Mouse (Mus musculus): ENCODE results near the gene Slc4a11. TPM values are rescaled to one million over a fixed set of nuclear protein-coding genes. Genes with fewer than 3 reads are reported as not detected.
A peak's percentile ranks its signal among the peaks of the same experiment; 100 is the strongest.
"Not testable (repeated sequence)": the region's sequence is repeated elsewhere in the genome, so short reads cannot be mapped to it uniquely, and the experiment has no call there.

The Slc4a11 gene
- polyA plus RNA-seq, 1 experiment = 1.9 TPM

- DNase-seq (ENCODE audit: low read depth) = no peak
- TF ChIP-seq POLR2A (IDR thresholded peaks at IDR 0.05; ENCODE audit: borderline replicate concordance, extremely low read depth, insufficient read depth, insufficient read length, poor library complexity, severe bottlenecking) (no peak), CTCF (IDR thresholded peaks at IDR 0.05; ENCODE audit: borderline replicate concordance, extremely low read depth, insufficient read depth, insufficient read length) (no peak)
These were observed 20.1 kb downstream of the Slc4a11 start for GRCm38 (mm10) chr2:130677211-130677610.

GRCm38 (mm10) chr2:130667559-130667958 is 29.8 kb downstream of the Slc4a11 start, which contains the start of gene Itpa:
Gene Itpa, plus strand, starts transcription at chr2:130667610.
- peak; percentile 96 for DNase-seq (ENCODE audit: low read depth)
- no peak for TF ChIP-seq POLR2A (IDR thresholded peaks at IDR 0.05; ENCODE audit: borderline replicate concordance, extremely low read depth, insufficient read depth, insufficient read length, poor library complexity, severe bottlenecking)
- peak; percentile 62 for TF ChIP-seq CTCF (IDR thresholded peaks at IDR 0.05; ENCODE audit: borderline replicate concordance, extremely low read depth, insufficient read depth, insufficient read length)

GRCm38 (mm10) chr2:130664102-130664701 is 33.1 kb downstream of the Slc4a11 start, which contains the start of gene Ddrgk1:
Gene Ddrgk1, minus strand, starts transcription at chr2:130664659.
- peak; percentile 99 for DNase-seq (ENCODE audit: low read depth)
- TF ChIP-seq POLR2A (IDR thresholded peaks at IDR 0.05; ENCODE audit: borderline replicate concordance, extremely low read depth, insufficient read depth, insufficient read length, poor library complexity, severe bottlenecking) (no peak; the same call in none of the 2 replicates), CTCF (IDR thresholded peaks at IDR 0.05; ENCODE audit: borderline replicate concordance, extremely low read depth, insufficient read depth, insufficient read length) (peak; percentile 9; the same call in 1 of the 2 replicates)

- TF ChIP-seq POLR2A (IDR thresholded peaks at IDR 0.05; ENCODE audit: borderline replicate concordance, extremely low read depth, insufficient read depth, insufficient read length, poor library complexity, severe bottlenecking) = no peak
- no peak for TF ChIP-seq CTCF (IDR thresholded peaks at IDR 0.05; ENCODE audit: borderline replicate concordance, extremely low read depth, insufficient read depth, insufficient read length)
- no peak for DNase-seq (ENCODE audit: low read depth)
These were observed 34.0 kb downstream of the Slc4a11 start for GRCm38 (mm10) chr2:130663342-130663741.

- no peak for DNase-seq (ENCODE audit: low read depth)
- TF ChIP-seq POLR2A (IDR thresholded peaks at IDR 0.05; ENCODE audit: borderline replicate concordance, extremely low read depth, insufficient read depth, insufficient read length, poor library complexity, severe bottlenecking) (no peak), CTCF (IDR thresholded peaks at IDR 0.05; ENCODE audit: borderline replicate concordance, extremely low read depth, insufficient read depth, insufficient read length) (no peak)
These were observed 38.8 kb downstream of the Slc4a11 start for GRCm38 (mm10) chr2:130658530-130658929.

- TF ChIP-seq CTCF (IDR thresholded peaks at IDR 0.05; ENCODE audit: borderline replicate concordance, extremely low read depth, insufficient read depth, insufficient read length) (no peak), POLR2A (IDR thresholded peaks at IDR 0.05; ENCODE audit: borderline replicate concordance, extremely low read depth, insufficient read depth, insufficient read length, poor library complexity, severe bottlenecking) (no peak)
- no peak for DNase-seq (ENCODE audit: low read depth)
These were observed 39.8 kb downstream of the Slc4a11 start for GRCm38 (mm10) chr2:130657541-130657940.

GRCm38 (mm10) chr2:130656536-130656935 is 40.8 kb downstream of the Slc4a11 start:
- no peak for DNase-seq (ENCODE audit: low read depth)
- TF ChIP-seq POLR2A (IDR thresholded peaks at IDR 0.05; ENCODE audit: borderline replicate concordance, extremely low read depth, insufficient read depth, insufficient read length, poor library complexity, severe bottlenecking) (no peak), CTCF (IDR thresholded peaks at IDR 0.05; ENCODE audit: borderline replicate concordance, extremely low read depth, insufficient read depth, insufficient read length) (no peak)

- no peak for DNase-seq (ENCODE audit: low read depth)
- no peak for TF ChIP-seq CTCF (IDR thresholded peaks at IDR 0.05; ENCODE audit: borderline replicate concordance, extremely low read depth, insufficient read depth, insufficient read length)
- TF ChIP-seq POLR2A (IDR thresholded peaks at IDR 0.05; ENCODE audit: borderline replicate concordance, extremely low read depth, insufficient read depth, insufficient read length, poor library complexity, severe bottlenecking) = no peak
These were observed 41.5 kb downstream of the Slc4a11 start for GRCm38 (mm10) chr2:130655660-130656339.

GRCm38 (mm10) chr2:130653760-130654159 is 43.6 kb downstream of the Slc4a11 start:
- no peak for TF ChIP-seq CTCF (IDR thresholded peaks at IDR 0.05; ENCODE audit: borderline replicate concordance, extremely low read depth, insufficient read depth, insufficient read length)
- no peak for DNase-seq (ENCODE audit: low read depth)

- TF ChIP-seq CTCF (IDR thresholded peaks at IDR 0.05; ENCODE audit: borderline replicate concordance, extremely low read depth, insufficient read depth, insufficient read length) (no peak), POLR2A (IDR thresholded peaks at IDR 0.05; ENCODE audit: borderline replicate concordance, extremely low read depth, insufficient read depth, insufficient read length, poor library complexity, severe bottlenecking) (no peak)
- no peak for DNase-seq (ENCODE audit: low read depth)
These were observed 44.0 kb downstream of the Slc4a11 start for GRCm38 (mm10) chr2:130653303-130653702.

- not testable (repeated sequence) for DNase-seq (ENCODE audit: low read depth)
These were observed 48.3 kb downstream of the Slc4a11 start for GRCm38 (mm10) chr2:130649028-130649427.

GRCm38 (mm10) chr2:130645198-130645597 is 52.1 kb downstream of the Slc4a11 start:
- DNase-seq (ENCODE audit: low read depth) = no peak
- TF ChIP-seq CTCF (IDR thresholded peaks at IDR 0.05; ENCODE audit: borderline replicate concordance, extremely low read depth, insufficient read depth, insufficient read length) = no peak
- TF ChIP-seq POLR2A (IDR thresholded peaks at IDR 0.05; ENCODE audit: borderline replicate concordance, extremely low read depth, insufficient read depth, insufficient read length, poor library complexity, severe bottlenecking) = no peak

Measured in brain, embryonic 14.5 days (tissue).